Mouse (Mus musculus): ENCODE data around the gene Adss. TPM values are rescaled to one million over a fixed set of nuclear protein-coding genes. Genes with fewer than 3 reads are reported as not detected.
A peak's percentile ranks its signal among the peaks of the same experiment; 100 is the strongest.

Gene Adss
- polyA plus RNA-seq, 1 experiment from 2014 or later: 50.0 TPM

DNA sequence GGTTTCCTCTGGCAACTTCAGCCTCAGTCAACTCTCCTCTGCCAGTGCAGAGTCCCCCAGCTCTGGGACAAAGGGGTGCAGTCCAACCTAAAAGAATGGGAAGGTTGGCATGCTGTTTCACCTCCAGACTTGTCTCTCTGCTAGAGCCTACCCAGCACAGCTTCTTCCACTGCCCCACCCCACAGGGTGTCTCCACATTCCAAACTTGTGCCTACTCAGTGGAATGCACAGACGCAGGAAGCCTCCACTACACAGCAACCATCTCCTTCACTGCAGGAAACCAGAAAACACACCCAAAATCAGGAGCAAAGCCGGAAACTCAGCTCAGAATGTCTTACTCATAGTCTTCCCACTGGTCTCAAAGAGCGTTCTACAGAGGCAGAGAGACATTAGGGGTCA lies 77.3 kb downstream of the Adss start:
- ATAC-seq (ENCODE audit: low FRiP score, low read depth): peak; percentile 61; the same call in 1 of the 2 replicates

DNA sequence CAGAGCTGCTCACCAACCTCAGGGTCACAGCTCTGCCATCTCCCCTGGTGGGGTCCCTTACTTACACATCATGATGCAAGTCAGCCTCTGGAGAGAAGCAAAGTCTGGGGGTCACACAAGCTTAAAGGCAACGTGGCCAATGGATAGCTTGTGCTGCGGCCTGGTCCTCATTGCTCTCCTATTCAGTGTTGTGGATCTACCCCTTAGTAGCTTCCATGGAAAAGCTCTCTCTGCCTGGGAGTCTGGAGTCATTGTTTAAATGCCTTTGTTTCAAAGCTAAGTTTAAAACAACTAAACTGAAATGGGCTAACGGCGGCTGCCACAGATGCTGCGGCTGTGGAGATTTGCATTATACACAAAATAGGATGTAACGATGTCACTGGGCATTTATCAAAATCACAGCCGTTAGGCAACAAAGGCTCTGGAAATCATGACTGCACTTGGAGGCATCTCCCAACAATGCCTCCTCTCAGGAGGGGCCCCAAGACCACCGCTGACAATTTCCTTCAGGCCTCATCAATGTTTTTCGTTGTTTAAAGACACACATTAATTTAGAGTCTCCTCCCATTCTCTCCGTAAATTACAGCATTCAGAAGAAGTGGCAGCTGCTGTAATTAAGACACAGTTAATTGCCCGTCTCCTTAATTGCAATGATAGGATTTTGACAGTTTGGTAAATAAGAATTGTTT lies 77.8 kb downstream of the Adss start:
- Histone ChIP-seq H3K9me3 (no peaks in the 10 kb centered on the region), H3K4me1 (peaks cover 12% of the 10 kb centered on the region; the same call in 1 of the 2 replicates), H3K4me2 (replicated peaks) (no peak overlapping the region; the same call in 1 of the 2 replicates), H3K27ac (no peak overlapping the region), H3K36me3 (no peaks in the 10 kb centered on the region), H3K9ac (no peak overlapping the region), H3K4me3 (no peak overlapping the region), H3K27me3 (replicated peaks) (no peaks in the 10 kb centered on the region)
- WGBS: 22% methylated on average over 11 of the region's 11 CpGs
- ATAC-seq (ENCODE audit: low FRiP score, low read depth): peak; percentile 41; the same call in 1 of the 2 replicates

More for the DNA sequence above, 77.3 kb downstream of the Adss start:
- no peaks in the 10 kb centered on the region for H3K27me3 ChIP-seq (replicated peaks)
- H3K9me3 ChIP-seq: no peaks in the 10 kb centered on the region
- peaks cover 12% of the 10 kb centered on the region; the same call in 1 of the 2 replicates for H3K4me1 ChIP-seq
- no peak overlapping the region for H3K4me2 ChIP-seq (replicated peaks)
- WGBS: 70% methylated on average over 3 of the region's 3 CpGs
- no peaks in the 10 kb centered on the region for H3K36me3 ChIP-seq
- no peak overlapping the region for H3K9ac ChIP-seq
- no peak overlapping the region for H3K4me3 ChIP-seq
- no peak overlapping the region for H3K27ac ChIP-seq

DNA sequence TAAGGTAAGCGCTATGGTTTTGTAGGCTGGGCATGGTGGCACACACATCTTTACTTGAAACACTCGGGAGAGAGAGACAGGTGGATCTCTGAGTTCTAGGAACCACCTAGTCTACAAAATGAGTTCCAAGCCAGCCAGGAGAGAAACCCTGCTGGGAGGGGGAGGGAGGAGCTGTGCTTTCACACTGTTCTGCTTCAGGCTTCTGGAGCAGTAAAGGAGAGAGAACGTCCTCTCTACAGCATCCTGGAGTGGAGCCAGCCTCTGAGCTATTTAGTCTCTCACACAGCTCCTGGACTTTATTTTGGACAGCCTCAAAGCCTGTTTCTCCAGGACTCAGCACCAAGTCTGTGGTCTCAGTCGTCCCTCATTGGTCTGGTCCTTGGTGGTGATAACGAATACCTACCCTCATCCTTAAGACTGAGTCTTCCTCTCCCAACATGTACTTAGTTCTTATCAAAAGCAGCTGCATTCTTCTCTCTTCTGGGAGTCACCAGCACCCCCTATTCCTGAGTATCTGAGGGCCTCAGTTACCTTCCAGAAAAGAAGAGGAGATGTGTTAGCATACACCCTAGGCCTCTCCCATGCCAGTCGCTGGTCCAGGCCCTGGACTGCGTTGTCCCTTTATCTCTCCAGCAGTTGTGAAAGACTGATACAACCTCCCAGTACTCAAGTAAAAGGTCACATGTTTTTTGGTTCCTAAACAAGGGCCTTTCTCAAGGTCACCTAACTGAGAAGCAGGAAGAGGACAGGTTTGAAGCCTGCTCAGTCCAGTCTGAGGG lies 79.1 kb downstream of the Adss start:
- ATAC-seq (ENCODE audit: low FRiP score, low read depth): no peak
- Histone ChIP-seq H3K36me3 (no peaks in the 10 kb centered on the region), H3K4me3 (no peak overlapping the region), H3K27me3 (replicated peaks) (no peaks in the 10 kb centered on the region), H3K4me1 (peaks cover 12% of the 10 kb centered on the region; the same call in 1 of the 2 replicates), H3K4me2 (replicated peaks) (no peak overlapping the region), H3K9me3 (no peaks in the 10 kb centered on the region), H3K9ac (no peak overlapping the region), H3K27ac (no peak overlapping the region)
- WGBS: 82% methylated on average over 7 of the region's 7 CpGs

DNA sequence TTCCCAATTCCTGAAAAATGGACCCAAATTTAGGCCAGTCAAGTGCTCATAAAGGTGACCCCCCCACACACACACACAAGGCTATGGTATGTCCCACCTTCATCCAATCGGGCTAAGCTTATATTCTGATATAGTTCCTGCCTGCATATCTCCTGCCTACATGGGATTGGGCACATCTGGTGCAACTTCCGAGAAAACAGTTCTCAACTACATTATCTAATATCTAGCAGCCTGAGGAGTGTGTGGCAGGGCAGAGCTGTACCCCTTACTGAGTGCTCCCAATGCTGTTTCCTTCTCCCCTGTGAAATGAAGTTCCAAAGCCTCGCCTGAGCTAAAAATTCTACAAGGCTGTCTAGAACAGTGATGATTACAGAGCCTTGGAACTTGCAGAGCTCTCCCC lies 79.9 kb downstream of the Adss start:
- no peak overlapping the region for H3K4me3 ChIP-seq
- WGBS: 81% methylated on average over 3 of the region's 3 CpGs
- H3K9me3 ChIP-seq: no peaks in the 10 kb centered on the region
- H3K4me1 ChIP-seq: peaks cover 12% of the 10 kb centered on the region; the same call in 1 of the 2 replicates
- H3K36me3 ChIP-seq: no peaks in the 10 kb centered on the region
- no peak for ATAC-seq (ENCODE audit: low FRiP score, low read depth)
- H3K9ac ChIP-seq: no peak overlapping the region
- H3K27ac ChIP-seq: no peak overlapping the region
- H3K27me3 ChIP-seq (replicated peaks): no peaks in the 10 kb centered on the region
- H3K4me2 ChIP-seq (replicated peaks): no peak overlapping the region

DNA sequence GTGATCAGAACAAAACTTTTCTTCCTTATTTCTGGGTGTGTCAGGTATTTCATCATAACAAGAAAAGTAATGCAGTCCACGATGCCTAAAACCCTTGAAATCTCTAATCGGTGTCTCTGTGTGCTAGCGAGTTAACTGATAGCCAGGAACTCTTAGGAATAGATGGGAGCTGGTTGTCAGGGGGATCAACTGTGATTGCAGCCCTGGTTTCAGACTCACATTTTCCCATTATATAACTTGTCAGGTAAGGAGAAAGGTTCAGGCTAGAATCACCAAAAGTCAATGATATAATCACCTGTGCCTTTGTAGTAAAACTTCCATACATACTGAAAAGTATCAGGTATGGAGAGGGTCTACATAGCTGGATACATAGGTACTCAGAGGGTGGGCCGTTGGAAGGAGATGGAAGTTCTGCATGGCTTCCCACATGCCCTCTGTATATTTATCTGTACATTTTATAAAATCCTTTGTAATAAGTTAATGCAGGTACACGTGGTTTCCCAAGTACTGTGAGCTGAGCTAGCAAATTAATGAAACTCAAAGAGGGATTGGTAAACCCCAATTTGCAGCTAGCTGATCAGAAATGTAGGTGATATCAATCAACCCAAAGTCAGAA lies 81.8 kb downstream of the Adss start:
- H3K4me3 ChIP-seq: no peak overlapping the region
- H3K4me1 ChIP-seq: peaks cover 12% of the 10 kb centered on the region; the same call in 1 of the 2 replicates
- H3K9me3 ChIP-seq: peaks cover 4% of the 10 kb centered on the region
- no peak overlapping the region for H3K4me2 ChIP-seq (replicated peaks)
- 95% methylated on average over 5 of the region's 5 CpGs for WGBS
- no peak for ATAC-seq (ENCODE audit: low FRiP score, low read depth)
- no peaks in the 10 kb centered on the region for H3K27me3 ChIP-seq (replicated peaks)
- no peak overlapping the region for H3K27ac ChIP-seq
- no peaks in the 10 kb centered on the region for H3K36me3 ChIP-seq
- no peak overlapping the region for H3K9ac ChIP-seq

DNA sequence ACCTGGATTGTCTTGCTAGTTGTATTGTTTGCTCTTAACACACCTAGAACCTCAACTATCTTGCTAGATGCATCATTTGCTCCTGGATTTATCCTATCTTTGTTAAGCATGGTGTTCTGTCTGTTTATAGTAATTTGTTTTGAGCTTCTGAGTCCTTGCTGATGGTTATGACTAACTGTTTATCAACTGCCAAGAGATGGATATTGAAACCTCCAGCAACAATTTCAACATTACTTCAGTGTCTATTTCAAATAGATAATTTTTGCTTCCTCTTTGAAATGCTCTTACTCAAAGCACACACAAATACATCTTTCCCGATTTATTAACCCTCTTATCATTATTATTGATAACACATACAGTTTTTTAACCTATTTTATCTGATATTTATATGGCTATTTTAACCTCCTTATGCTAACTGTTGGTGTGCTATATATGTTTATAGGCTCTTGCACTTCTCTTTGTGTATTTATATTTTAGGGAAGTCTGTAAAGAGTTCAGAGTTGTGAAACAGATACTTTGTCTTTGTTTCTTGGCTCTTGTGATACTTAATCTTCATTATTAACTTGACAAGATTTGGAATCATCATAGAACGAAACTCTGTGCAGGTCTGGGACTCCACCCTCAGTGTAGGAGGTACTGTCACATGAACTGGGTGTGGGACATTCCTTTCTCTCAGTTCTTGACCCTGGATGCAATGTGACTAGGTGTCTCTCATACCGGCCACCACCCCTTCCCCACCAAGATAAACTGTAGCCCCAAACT lies 82.5 kb downstream of the Adss start:
- WGBS: 84% methylated on average over 3 of the region's 3 CpGs

More for the DNA sequence above, 82.5 kb downstream of the Adss start:
- ATAC-seq (ENCODE audit: low FRiP score, low read depth): no peak
- H3K36me3 ChIP-seq: no peaks in the 10 kb centered on the region
- peaks cover 9% of the 10 kb centered on the region; the same call in 1 of the 2 replicates for H3K4me1 ChIP-seq
- H3K4me3 ChIP-seq: no peak overlapping the region
- H3K27me3 ChIP-seq (replicated peaks): no peaks in the 10 kb centered on the region
- H3K27ac ChIP-seq: no peak overlapping the region
- no peak overlapping the region for H3K4me2 ChIP-seq (replicated peaks)
- H3K9me3 ChIP-seq: peaks cover 4% of the 10 kb centered on the region
- H3K9ac ChIP-seq: no peak overlapping the region

Other genes with a start within 250 kb of the Adss start
- 0.27 TPM in 1 of 2 replicates, not detected in the other for gene 1700016C15Rik, start 66.7 kb downstream of the Adss start, polyA plus RNA-seq (2016; fragmentation: Nextera tagmentation; extraction: Ambion mirVana)
- gene Catspere2, start 186.9 kb upstream of the Adss start, polyA plus RNA-seq (2016; fragmentation: Nextera tagmentation; extraction: Ambion mirVana): 0.22 and 0.33 TPM in 2 replicates

All from neural tube, embryonic 12.5 days (tissue).